In the genomic region with DNA sequence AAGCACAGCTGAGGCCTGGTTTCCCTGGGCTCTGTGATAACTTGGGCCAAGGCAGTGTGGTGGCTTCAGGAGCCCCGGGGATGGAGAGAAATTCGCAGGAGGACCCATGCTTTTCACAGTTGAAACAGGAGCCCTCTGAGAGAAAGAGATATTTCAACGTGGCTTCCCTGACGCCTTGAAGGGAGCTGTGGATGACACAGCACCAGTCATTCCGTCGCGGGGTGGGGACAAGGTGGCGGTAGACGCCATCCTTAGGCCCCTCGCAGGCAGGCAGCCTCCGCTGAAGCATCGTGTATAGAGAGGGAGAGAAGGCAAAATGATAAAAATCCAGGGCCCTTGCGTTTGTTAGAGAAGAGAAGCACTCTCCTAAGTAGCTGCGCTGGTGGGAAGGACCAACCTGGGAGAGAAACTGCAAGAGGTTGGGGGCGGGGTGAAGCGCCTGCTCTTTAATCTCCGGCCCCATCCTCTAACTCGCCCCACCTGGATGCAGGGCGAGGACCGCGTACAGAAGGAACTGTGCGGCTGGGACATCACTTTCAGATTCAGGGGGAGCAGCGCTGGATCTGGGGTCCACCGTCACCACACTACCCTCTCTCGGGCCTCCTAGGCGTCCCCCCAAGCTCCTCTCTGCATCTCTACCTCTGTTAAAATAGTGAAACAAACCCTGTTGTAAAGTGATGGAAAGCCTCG, we compare ENCODE assay signal across 8 mouse cellular contexts. TPM values are rescaled to one million over a fixed set of nuclear protein-coding genes. Genes with fewer than 3 reads are reported as not detected.
A peak's percentile ranks its signal among the peaks of the same experiment; 100 is the strongest.
DNase-seq lines count a peak whose midpoint lies in the region; ATAC-seq lines count a peak whose summit lies in the region.

No protein-coding gene starts in this region.

- peaks cover 29% of the 10 kb centered on the region for H3K4me1 ChIP-seq in forebrain, embryonic 16.5 days (replicated peaks; ENCODE audit: control insufficient read depth, insufficient read depth, low read length)
- H3K4me1 ChIP-seq in kidney, embryonic 16.5 days (ENCODE audit: insufficient read depth, low read length) = peaks cover 24% of the 10 kb centered on the region
- peaks cover 30% of the 10 kb centered on the region for H3K4me1 ChIP-seq in midbrain, embryonic 12.5 days

- ATAC-seq in forebrain, embryonic 16.5 days = peak; percentile 38; the same call in 1 of the 2 replicates
- ATAC-seq in kidney, embryonic 16.5 days (ENCODE audit: low FRiP score, low TSS enrichment) = peak; percentile 24
- no peak; the same call in 1 of the 2 replicates for ATAC-seq in midbrain, embryonic 12.5 days (ENCODE audit: low FRiP score, low read depth)

- H3K4me2 ChIP-seq in forebrain, embryonic 16.5 days (ENCODE audit: low read length) = peak overlapping the region; percentile 99
- H3K4me2 ChIP-seq in kidney, embryonic 16.5 days (replicated peaks; ENCODE audit: low read depth, low read length) = peak overlapping the region; percentile 96
- peak overlapping the region; percentile 94 for H3K4me2 ChIP-seq in midbrain, embryonic 12.5 days (replicated peaks)

- no peak overlapping the region for H3K27ac ChIP-seq in forebrain, embryonic 16.5 days (ENCODE audit: low read length)
- H3K27ac ChIP-seq in kidney, embryonic 16.5 days (ENCODE audit: low read length) = peak overlapping the region; percentile 95; the same call in 1 of the 2 replicates
- H3K27ac ChIP-seq in midbrain, embryonic 12.5 days (replicated peaks) = no peak overlapping the region

- peak overlapping the region; percentile 62 for H3K4me3 ChIP-seq in forebrain, embryonic 16.5 days (replicated peaks; ENCODE audit: low read length)
- H3K4me3 ChIP-seq in kidney, embryonic 16.5 days (ENCODE audit: low read length) = peak overlapping the region; percentile 69
- peak overlapping the region; percentile 72 for H3K4me3 ChIP-seq in midbrain, embryonic 12.5 days

- peak overlapping the region; percentile 54 for H3K9ac ChIP-seq in forebrain, embryonic 16.5 days (replicated peaks; ENCODE audit: low read depth, low read length)
- H3K9ac ChIP-seq in kidney, embryonic 16.5 days (replicated peaks; ENCODE audit: low read length) = peak overlapping the region; percentile 93
- peak overlapping the region; percentile 72; the same call in 1 of the 2 replicates for H3K9ac ChIP-seq in midbrain, embryonic 12.5 days (replicated peaks)

- peak; percentile 17 to 18 for DNase-seq in left cerebral cortex, postnatal 36 days (ENCODE audit: low spot score in 2 of 2)
- no peak for DNase-seq in left cerebral cortex, postnatal 14 days (ENCODE audit: low spot score in 2 of 2)
- peak; percentile 25 for DNase-seq in adrenal gland, postnatal 25 days
- peak; percentile 58 for DNase-seq in thymus, postnatal 0 days (ENCODE audit: low spot score)
- no peak for DNase-seq in cerebellum, postnatal 36 days

- H3K36me3 ChIP-seq in forebrain, embryonic 16.5 days (ENCODE audit: control insufficient read depth, insufficient read depth) = no peaks in the 10 kb centered on the region
- H3K36me3 ChIP-seq in kidney, embryonic 16.5 days (ENCODE audit: insufficient read depth, low read length) = no peaks in the 10 kb centered on the region
- no peaks in the 10 kb centered on the region for H3K36me3 ChIP-seq in midbrain, embryonic 12.5 days

- H3K27me3 ChIP-seq in forebrain, embryonic 16.5 days (replicated peaks; ENCODE audit: control insufficient read depth, insufficient read depth, low read length) = peaks cover 28% of the 10 kb centered on the region
- no peaks in the 10 kb centered on the region for H3K27me3 ChIP-seq in kidney, embryonic 16.5 days (ENCODE audit: insufficient read depth, low read length)
- H3K27me3 ChIP-seq in midbrain, embryonic 12.5 days = peaks cover 57% of the 10 kb centered on the region

- 5% methylated on average over 27 of the region's 27 CpGs for WGBS in forebrain, embryonic 16.5 days
- WGBS in kidney, embryonic 16.5 days = 6% methylated on average over 27 of the region's 27 CpGs
- 3% methylated on average over 27 of the region's 27 CpGs for WGBS in midbrain, embryonic 12.5 days

- intact Hi-C loops in left cerebral cortex, postnatal 36 days (cut with DNase I) = no loop called here
- intact Hi-C loops in left cerebral cortex, postnatal 14 days (cut with DNase I) = loop anchor here (5.0 kb wide), 1 partner anchor 48 kb away; the partner anchor contains the start of gene Rreb1

- no peaks in the 10 kb centered on the region for H3K9me3 ChIP-seq in forebrain, embryonic 16.5 days (ENCODE audit: control insufficient read depth, low read length)
- no peaks in the 10 kb centered on the region for H3K9me3 ChIP-seq in kidney, embryonic 16.5 days (ENCODE audit: low read length)
- H3K9me3 ChIP-seq in midbrain, embryonic 12.5 days = no peaks in the 10 kb centered on the region

RNA-seq across cellular contexts. Expression of gene Rreb1, which starts 46.9 kb away (rescaled TPM):
- total RNA-seq in left cerebral cortex, postnatal 36 days (2021) = 10 to 100 TPM; 20.7 to 44.1 TPM
- total RNA-seq in left cerebral cortex, postnatal 14 days (2021) = 10 to 100 TPM; 24.0 to 26.3 TPM
- 78.2 and 87.2 TPM in 2 replicates for total RNA-seq in adrenal gland, postnatal 25 days (2021)
- polyA plus RNA-seq in forebrain, embryonic 16.5 days (2015; fragmentation: Nextera tagmentation; extraction: Ambion mirVana) = 1.3 and 2.1 TPM in 2 replicates
- polyA plus RNA-seq in kidney, embryonic 16.5 days (2015; fragmentation: Nextera tagmentation; extraction: Ambion mirVana) = 13.5 and 18.3 TPM in 2 replicates
- polyA plus RNA-seq in midbrain, embryonic 12.5 days (2016; fragmentation: Nextera tagmentation; extraction: Ambion mirVana) = 4.6 and 5.7 TPM in 2 replicates
- 8.5 and 9.6 TPM in 2 replicates for polyA plus RNA-seq in thymus, postnatal 0 days (2015; fragmentation: Nextera tagmentation; extraction: Ambion mirVana)

Comparison
In these comparisons a context has a peak if more than half of its experiments do, and no peak if none do; other contexts are left out.
1. DNase-seq: peak in left cerebral cortex, postnatal 36 days (2 of 2), adrenal gland, postnatal 25 days (single experiment) and thymus, postnatal 0 days (single experiment); none in left cerebral cortex, postnatal 14 days (0 of 2) and cerebellum, postnatal 36 days (0 of 2).
2. Peak in every context shown above with its lines, with median percentiles within 50 percentile points of each other: H3K4me2 ChIP-seq, H3K4me3 ChIP-seq and H3K9ac ChIP-seq.